Mouse (Mus musculus): ENCODE data around the gene Pnrc2.

Gene Pnrc2

DNA sequence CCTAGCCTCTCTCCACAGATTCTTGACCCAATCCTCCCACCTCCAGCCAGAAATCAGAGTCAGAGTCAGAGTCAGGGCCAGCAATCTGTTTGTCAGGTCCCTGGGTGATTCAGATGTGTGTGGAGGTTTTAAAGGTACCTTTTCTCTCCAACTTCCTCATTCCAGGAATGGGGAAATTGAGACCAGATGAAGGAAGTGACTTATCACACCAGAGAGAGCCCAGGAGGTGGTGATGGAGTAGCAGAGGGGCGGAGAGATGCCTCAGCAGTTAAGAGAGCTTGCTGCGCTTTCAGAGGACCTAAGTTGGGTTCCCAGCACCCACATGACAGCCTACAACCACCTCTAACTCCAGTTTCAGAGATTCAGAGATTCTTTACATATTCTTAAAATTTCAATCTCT is 17.9 kb upstream of the Pnrc2 start:
- DNase-seq, result peak in 1 of 2 experiments; percentile 6

DNA sequence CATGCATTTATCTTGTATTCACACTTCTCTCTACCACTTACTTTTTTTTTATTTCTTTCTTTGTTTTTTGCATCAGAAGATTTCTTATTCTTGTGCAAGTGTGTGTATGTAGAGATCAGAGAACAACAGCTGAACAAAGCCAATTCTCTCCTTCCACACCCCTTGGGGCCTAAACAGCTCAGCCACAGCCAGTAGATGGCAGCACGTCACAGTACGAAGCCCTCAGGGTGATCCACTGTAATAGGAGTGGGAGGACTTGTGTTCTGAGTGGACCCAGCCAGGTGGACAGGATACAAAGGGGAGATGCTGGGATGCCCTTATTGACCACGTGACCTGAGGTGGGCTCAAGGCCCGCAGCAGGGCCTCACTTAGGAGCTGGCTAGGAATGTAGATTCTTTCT is 16.2 kb upstream of the Pnrc2 start:
- peak; percentile 85 to 88 for DNase-seq

GRCm38 (mm10) chr4:135889146-135889883 is 15.7 kb upstream of the Pnrc2 start:
- DNase-seq, result peak in 1 of 2 experiments; percentile 27

DNA sequence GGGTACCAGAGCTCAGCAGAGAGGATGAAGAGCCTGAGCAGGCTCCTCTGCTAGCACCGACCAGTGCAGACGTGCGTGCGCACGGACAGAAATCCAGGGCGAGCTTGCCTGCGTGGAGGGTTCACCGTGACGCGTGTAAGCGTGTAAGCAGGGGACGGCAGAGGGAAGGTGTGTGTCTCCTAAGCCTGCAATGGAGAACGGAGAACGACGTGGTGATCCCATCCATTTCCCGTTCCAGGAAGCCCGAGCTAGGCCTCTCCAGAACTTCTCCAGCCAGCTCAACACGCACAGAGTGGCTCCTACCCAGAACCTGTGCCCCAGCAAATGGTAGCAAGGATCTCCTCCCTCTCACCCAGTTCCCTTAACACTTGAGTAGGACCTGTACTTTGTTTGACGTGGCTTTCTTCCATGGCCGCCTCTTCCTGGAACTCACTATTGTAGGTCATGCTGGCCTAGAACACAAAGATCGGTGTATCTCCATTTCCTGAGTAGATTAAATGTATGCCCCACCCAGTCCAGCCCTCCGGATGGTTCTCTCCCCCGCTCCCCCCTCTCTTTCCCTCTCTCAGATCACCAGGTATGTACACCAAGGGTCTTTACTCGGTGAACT is 14.9 kb upstream of the Pnrc2 start:
- DNase-seq, result no peak

DNA sequence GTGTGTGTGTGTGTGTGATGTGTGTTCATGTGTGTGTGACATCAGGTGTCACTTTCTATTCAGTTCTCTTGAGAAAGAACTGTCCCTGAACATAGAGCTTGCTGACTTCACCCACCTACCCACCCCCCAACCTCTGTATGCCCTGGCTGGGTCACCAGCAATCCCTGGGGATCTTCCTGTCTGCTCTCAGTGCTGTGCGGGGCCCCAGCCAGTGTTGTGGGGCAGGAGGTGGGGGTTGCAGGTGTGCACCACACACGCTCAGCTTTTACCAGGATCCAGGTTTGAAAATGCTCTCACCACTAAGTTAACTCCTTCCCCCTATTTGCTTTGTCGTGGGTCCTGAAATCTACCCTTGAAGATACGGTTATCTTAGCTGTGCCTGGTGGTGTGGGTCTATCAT is 12.5 kb upstream of the Pnrc2 start:
- peak in 1 of 2 experiments; percentile 22 for DNase-seq

DNA sequence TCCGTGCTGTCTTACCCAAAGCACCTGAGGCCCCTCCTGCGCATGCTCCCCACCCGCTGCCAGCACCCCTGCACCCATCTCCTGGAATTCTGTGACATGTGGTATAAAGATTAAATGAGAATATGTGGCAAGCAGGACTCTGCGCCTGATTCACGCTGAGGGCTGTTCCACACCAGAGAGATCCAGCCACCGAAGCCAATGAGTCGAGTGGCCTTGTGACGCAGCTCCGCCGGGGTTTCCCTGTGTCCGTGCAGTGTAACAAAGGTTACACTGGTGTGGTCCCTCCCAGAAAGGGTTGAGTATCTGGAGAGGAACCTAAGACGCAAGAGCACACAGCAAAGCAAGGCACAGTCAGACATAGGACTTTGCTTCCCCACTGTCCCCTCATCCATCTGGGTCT is 12.0 kb upstream of the Pnrc2 start:
- peak in 1 of 2 experiments; percentile 31 for DNase-seq

- no peak for DNase-seq
Measured at GRCm38 (mm10) chr4:135884531-135884930, 10.9 kb upstream of the Pnrc2 start.

GRCm38 (mm10) chr4:135883881-135884516 is 10.3 kb upstream of the Pnrc2 start:
- DNase-seq, result no peak

DNA sequence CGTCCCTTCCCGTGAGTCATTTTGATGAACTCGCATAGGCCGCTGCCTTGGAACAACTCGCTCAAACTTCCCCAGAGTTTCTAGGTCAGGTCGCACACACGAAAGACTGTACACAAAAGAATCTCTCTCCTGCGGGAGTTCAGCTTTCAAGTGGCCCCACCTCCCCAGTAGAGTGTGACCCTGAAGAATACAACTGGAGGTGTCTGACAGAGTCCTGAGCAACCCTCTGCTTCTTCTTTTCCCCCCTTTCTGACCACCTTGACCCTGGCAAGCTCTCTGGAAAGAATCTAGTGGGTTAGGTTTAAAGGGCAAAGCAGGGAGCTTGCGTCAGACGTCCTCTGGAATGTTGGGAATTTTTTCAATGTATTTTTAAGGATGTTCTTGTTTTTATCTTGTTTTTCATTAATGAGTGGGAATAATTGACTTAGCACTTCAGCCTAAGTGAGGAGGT is 9.8 kb upstream of the Pnrc2 start:
- peak; percentile 32 to 51 for DNase-seq

GRCm38 (mm10) chr4:135882023-135882422 is 8.4 kb upstream of the Pnrc2 start:
- DNase-seq, result no peak

- no peak for DNase-seq
Measured at GRCm38 (mm10) chr4:135880576-135880975, 6.9 kb upstream of the Pnrc2 start.

- no peak for DNase-seq
Measured at GRCm38 (mm10) chr4:135880018-135880417, 6.4 kb upstream of the Pnrc2 start.

DNA sequence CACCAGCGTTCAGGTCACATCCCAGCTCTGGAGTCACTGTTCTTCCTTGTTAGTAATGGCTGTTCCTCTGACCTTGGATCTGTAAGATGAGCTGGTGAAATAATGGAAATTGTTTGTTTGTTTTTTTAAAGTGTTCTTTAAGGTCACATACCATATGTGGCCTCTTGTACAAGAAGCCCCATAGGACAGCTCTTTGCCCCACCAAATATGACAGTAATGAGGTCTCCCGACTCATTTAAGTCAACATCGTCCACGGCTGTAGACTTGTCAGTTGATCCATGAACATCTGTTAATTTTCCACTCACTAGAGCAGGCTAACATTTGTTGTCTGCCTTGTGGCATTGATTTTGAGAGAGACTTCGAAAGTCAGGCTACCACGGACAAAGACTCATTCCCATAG is 5.4 kb upstream of the Pnrc2 start:
- no peak for DNase-seq

- DNase-seq, result peak; percentile 57 to 71
Measured at GRCm38 (mm10) chr4:135877742-135878141, 4.1 kb upstream of the Pnrc2 start.

DNA sequence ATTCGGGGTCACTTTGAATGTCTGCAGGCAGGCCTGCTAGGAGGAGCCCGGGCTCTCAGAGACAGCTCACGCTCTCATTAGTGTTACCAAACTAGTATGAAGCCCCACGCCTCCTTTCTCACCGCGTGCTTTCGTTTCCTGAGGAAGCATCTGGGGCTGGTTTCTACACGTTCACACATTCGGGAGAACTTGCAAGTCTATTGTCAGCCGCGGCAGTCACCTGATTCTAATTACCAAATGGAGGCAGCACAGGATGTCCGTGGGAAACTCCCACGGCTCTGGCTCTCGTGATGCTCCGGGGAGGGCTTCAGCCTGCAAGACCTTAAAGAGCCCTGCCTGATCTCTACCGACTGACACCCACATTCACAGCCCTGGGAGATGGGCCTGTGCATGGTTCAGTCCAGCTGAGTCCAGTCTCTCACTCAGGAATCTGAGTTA is 3.0 kb upstream of the Pnrc2 start:
- peak; percentile 78 to 92 for DNase-seq

DNA sequence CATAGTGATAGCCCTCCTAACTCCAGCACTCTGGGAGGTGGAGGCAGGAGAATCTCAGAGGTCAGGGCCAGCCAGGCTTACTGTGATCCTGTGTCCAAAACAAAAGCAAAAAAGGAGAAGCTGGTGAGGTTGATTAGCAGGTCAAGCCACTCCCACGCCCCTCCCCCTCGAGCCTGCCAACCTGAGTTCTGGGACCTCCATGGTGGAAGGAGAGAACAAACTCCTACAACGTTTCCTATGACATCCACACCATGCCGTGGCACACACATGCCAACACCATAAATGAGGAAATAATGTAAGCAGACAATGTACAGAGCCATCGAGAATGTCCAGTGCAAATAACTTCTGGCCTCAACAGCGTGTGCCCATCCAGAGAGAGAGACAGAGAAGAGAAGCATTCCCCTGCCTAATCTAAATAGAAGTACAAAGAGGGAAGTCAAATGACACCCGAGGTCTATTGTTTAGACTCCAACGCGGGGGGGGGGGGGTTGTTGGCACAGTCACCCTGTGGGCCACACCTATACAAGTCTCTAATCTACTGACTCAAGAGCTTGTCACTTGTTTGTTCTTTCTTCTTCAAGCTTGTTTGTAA is 2.4 kb upstream of the Pnrc2 start:
- peak; percentile 74 to 78 for DNase-seq

DNA sequence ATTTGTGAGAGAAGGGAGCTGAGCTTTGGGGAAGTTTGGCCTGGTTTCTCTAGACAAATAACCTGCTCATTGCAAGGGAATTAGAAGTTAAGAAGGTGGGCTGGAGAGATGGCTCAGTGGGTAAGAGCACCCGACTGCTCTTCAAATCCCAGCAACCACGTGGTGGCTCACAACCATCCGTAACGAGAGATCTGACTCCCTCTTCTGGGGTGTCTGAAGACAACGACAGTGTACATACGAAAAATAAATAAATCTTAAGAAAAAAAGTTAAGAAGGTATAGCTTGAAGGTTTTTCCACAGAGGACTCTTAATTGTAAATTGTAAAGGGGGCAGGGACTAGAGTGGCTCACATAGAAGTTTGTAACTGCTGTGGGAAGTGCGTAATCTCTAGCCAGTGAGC is 1.9 kb upstream of the Pnrc2 start:
- DNase-seq, result no peak

GRCm38 (mm10) chr4:135874564-135875535 is 1.2 kb upstream of the Pnrc2 start:
- DNase-seq, result no peak

DNA sequence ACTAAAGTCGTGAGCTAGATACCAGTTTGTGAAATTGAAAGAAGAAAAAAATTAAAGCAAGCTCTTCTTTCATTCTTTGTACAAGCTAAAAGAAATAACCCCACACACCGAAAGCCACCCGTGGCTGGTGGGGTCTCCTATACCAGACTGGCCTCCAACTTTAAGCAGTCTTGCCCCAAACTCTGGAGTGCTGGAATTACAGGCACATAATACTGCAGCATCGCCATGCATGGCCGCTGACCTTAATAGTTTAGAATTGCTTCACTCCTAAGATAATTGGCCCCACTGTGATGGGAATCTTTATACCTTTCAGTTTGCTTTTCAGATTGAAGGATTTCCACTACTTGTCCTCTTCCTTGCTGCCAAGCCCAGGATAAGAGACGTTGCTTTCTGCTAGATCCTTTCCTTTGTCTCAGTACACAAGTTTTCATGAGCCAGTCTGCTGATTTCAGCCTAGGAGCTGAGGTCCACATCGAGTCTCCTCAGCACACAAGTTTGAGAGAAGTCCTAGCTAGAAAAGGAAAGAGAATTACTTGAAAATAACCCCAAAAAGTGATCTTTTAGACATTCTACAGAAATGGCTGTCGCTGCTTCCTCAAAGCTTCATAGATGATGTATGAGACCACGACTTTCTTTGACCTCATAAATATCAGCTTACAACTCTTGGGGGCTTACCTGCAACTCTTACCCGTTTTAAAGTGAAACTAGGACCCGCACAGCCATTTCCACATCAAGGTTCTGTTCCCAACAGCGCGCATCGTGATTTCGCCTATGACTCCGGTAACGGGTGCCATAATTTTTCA is 860 bp downstream of the Pnrc2 start:
- DNase-seq, result no peak

GRCm38 (mm10) chr4:135872015-135872414 is 1.6 kb downstream of the Pnrc2 start:
- no peak for DNase-seq
